Mouse (Mus musculus): ENCODE data around the gene Mamdc4. TPM values are rescaled to one million over a fixed set of nuclear protein-coding genes. Genes with fewer than 3 reads are reported as not detected.

Gene Mamdc4
- polyA plus RNA-seq, 1 experiment from 2014 or later: 1.7 TPM

GRCm38 (mm10) chr2:25580621-25581101 is 6.0 kb upstream of the Mamdc4 start:
- Histone ChIP-seq H3K36me3 (peaks cover 27% of the 10 kb centered on the region), H3K27ac (no peak overlapping the region), H3K4me3 (no peak overlapping the region), H3K9me3 (no peaks in the 10 kb centered on the region), H3K9ac (no peak overlapping the region), H3K4me1 (peaks cover 65% of the 10 kb centered on the region), H3K4me2 (replicated peaks) (peak overlapping the region; percentile 60), H3K27me3 (replicated peaks) (peaks cover 55% of the 10 kb centered on the region)
- ATAC-seq (ENCODE audit: low FRiP score, low read depth): no peak
- 52% methylated on average over 6 of the region's 6 CpGs for WGBS

DNA sequence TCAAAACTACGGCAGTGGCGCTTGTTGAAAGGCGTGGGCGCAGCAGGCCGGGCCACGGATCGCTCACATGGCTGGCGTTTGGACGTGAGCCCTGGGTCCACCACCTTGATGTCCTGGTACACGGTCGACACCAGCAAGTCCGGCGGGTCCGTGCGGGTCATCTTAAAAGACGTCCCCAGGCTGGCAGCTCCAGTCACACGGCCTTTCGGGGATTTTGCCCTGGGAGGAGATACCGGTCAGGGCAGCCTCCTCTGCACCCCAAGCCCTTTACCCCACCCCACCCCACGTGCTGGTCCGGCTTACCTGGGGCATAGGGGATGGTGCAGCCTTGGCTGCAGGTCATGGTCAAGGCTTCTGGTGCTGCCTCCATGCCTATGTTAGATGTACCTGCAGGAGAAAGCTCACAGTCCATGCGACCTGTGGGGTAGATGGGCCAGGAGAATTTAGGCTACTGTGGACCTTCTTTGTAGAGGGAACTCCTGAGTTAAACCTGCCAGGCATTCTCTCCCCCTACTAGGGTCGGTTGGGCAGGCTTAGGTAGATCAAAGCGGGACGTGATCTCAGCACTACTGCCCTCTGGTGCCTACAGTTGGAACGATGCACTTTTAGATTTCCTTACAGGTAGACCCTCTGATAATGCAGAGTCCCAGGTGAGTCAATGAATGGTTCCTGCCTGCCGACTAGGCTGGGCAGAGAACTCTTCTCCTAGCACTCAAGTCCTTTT is 5.3 kb upstream of the Mamdc4 start:
- Histone ChIP-seq H3K4me3 (peak overlapping the region; percentile 0; the same call in 1 of the 2 replicates), H3K4me1 (peaks cover 70% of the 10 kb centered on the region), H3K9me3 (no peaks in the 10 kb centered on the region), H3K27ac (no peak overlapping the region), H3K27me3 (replicated peaks) (peaks cover 59% of the 10 kb centered on the region), H3K9ac (no peak overlapping the region), H3K36me3 (peaks cover 20% of the 10 kb centered on the region), H3K4me2 (replicated peaks) (peak overlapping the region; percentile 37)
- ATAC-seq (ENCODE audit: low FRiP score, low read depth): no peak
- WGBS: 6% methylated on average over 27 of the region's 27 CpGs

- Histone ChIP-seq H3K9ac (no peak overlapping the region), H3K27me3 (replicated peaks) (peaks cover 59% of the 10 kb centered on the region), H3K9me3 (no peaks in the 10 kb centered on the region), H3K36me3 (peaks cover 12% of the 10 kb centered on the region), H3K4me2 (replicated peaks) (peak overlapping the region; percentile 50), H3K27ac (no peak overlapping the region), H3K4me1 (peaks cover 71% of the 10 kb centered on the region), H3K4me3 (peak overlapping the region; percentile 19)
- 6% methylated on average over 77 of the region's 77 CpGs for WGBS
- no peak for ATAC-seq (ENCODE audit: low FRiP score, low read depth)
These were observed 4.4 kb upstream of the Mamdc4 start for GRCm38 (mm10) chr2:25578796-25579736.

DNA sequence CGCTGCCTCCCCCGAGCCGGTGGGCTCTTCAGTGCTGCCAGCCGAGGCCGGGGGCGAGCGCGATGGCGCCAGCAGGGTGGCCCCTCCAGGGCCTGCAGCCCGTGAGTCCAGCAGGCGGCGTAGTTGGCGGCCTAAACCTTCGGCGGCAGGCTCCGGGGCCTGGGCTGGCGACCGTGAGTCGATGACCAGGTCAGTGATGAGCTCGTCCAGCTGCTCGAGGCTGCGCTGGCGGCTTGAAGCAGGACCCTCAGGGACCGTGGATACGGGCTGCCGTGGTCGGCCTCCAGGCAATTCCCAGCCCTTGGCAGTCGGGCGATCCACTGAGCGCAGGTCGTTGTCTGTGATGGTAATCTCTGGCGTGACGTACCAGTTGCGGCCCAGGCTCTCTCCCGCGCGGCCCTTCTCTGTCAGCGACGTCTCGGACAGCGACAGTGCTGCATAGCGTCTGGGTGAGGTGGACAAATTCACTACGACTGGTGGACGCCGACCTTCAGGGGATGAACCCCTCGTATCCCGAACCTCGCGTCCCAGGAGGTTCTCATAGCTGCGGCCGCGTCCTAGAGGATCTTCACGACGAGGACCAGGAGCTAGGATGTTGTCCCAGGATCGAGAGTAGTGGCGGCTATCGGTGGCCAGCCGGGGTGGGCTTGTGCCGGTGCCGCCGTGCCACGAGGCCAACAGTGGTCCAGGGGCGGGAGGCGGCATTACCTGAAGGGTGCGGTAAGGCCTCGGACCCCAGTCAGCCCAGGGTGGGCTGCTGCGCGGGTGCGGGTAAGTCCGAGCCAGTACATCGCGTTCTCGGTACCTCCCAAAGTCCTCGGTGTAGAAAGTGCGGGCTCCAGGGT is 3.5 kb upstream of the Mamdc4 start:
- H3K9ac ChIP-seq: peak overlapping the region; percentile 26; the same call in 1 of the 2 replicates
- no peak overlapping the region for H3K27ac ChIP-seq
- H3K9me3 ChIP-seq: no peaks in the 10 kb centered on the region
- H3K4me3 ChIP-seq: peak overlapping the region; percentile 19
- peaks cover 59% of the 10 kb centered on the region for H3K27me3 ChIP-seq (replicated peaks)
- H3K4me2 ChIP-seq (replicated peaks): peak overlapping the region; percentile 50
- peaks cover 73% of the 10 kb centered on the region for H3K4me1 ChIP-seq
- peaks cover 3% of the 10 kb centered on the region for H3K36me3 ChIP-seq
- no peak for ATAC-seq (ENCODE audit: low FRiP score, low read depth)
- 6% methylated on average over 75 of the region's 75 CpGs for WGBS

- no peak for ATAC-seq (ENCODE audit: low FRiP score, low read depth)
- H3K27ac ChIP-seq: no peak overlapping the region
- peaks cover 67% of the 10 kb centered on the region for H3K4me1 ChIP-seq
- peaks cover 59% of the 10 kb centered on the region for H3K27me3 ChIP-seq (replicated peaks)
- no peaks in the 10 kb centered on the region for H3K9me3 ChIP-seq
- peak overlapping the region; percentile 19 for H3K4me3 ChIP-seq
- 13% methylated on average over 92 of the region's 92 CpGs for WGBS
- H3K36me3 ChIP-seq: 0 out of 2 replicates have a peak, but pooled peaks cover 6% of the 10 kb centered on the region
- 0 out of 2 replicates have a peak overlapping the region, but pooled peaks have one; percentile 26 for H3K9ac ChIP-seq
- peak overlapping the region; percentile 50 for H3K4me2 ChIP-seq (replicated peaks)
These were observed 2.6 kb upstream of the Mamdc4 start for GRCm38 (mm10) chr2:25576965-25577891.

- Histone ChIP-seq H3K4me1 (peaks cover 57% of the 10 kb centered on the region), H3K36me3 (peaks cover 14% of the 10 kb centered on the region), H3K4me2 (replicated peaks) (peak overlapping the region; percentile 86), H3K9ac (0 out of 2 replicates have a peak overlapping the region, but pooled peaks have one; percentile 59), H3K27ac (no peak overlapping the region), H3K27me3 (replicated peaks) (peaks cover 59% of the 10 kb centered on the region), H3K9me3 (no peaks in the 10 kb centered on the region), H3K4me3 (no peak overlapping the region)
- WGBS: 74% methylated on average over 16 of the region's 16 CpGs
- no peak for ATAC-seq (ENCODE audit: low FRiP score, low read depth)
These were observed 1.6 kb upstream of the Mamdc4 start for GRCm38 (mm10) chr2:25576028-25576850.

DNA sequence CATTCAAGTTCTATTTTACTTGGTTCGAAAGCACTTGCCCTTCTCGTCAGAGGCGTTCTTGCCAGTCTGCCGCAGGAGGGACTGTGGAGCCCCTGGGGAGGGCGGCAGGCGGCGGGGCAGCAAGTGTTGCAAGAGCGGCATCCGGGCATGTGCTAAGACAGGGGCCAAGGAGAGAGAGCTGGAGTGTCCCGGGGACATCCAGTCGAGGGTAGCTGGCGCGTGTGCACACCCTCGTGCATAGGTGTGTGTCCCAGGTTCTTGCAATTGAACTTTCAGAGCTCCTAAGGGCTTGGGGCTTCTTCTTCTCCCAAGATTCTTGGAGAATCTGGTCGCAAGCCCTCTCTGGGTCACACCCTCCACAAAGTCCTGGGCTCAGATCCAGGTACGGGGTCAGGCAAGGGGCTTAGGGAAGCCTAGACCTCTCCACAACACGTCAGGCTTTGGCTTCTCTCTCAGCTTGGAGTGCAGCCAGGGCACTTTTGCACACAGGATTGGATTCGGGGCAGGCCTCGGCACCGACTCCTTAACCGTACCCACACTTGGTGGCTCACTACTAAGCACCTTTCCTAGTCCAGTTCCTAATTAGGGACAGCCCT is 885 bp upstream of the Mamdc4 start:
- Histone ChIP-seq H3K9me3 (no peaks in the 10 kb centered on the region), H3K4me1 (peaks cover 51% of the 10 kb centered on the region), H3K27ac (peak overlapping the region; percentile 57; the same call in 1 of the 2 replicates), H3K27me3 (replicated peaks) (peaks cover 52% of the 10 kb centered on the region), H3K9ac (peak overlapping the region; percentile 59), H3K36me3 (peaks cover 16% of the 10 kb centered on the region), H3K4me3 (peak overlapping the region; percentile 55), H3K4me2 (replicated peaks) (peak overlapping the region; percentile 86)
- peak; percentile 22; the same call in 1 of the 2 replicates for ATAC-seq (ENCODE audit: low FRiP score, low read depth)
- 18% methylated on average over 21 of the region's 21 CpGs for WGBS

DNA sequence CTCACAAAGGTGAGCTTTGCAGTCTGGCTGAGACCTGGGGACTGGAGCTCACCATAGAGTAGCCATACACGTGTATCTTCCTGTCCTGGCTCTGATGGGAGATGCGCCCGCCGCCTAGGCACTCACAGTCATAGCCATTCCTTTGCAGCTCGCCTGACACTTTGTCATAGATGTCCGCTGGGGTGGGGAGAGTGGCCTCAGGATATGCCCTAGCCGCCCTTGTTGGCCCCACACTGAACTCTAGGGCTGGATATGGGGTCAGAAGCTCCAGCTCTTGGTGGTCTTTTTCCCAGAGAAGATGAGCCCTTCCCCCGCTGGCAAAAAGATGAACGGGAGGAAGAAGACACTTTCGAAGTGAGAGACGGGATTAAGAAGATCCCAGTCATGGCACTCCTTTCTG is 509 bp downstream of the Mamdc4 start:
- H3K9me3 ChIP-seq: no peaks in the 10 kb centered on the region
- H3K4me1 ChIP-seq: peaks cover 41% of the 10 kb centered on the region
- no peak; the same call in 1 of the 2 replicates for ATAC-seq (ENCODE audit: low FRiP score, low read depth)
- H3K27ac ChIP-seq: no peak overlapping the region
- peaks cover 27% of the 10 kb centered on the region for H3K36me3 ChIP-seq
- peak overlapping the region; percentile 61 for H3K9ac ChIP-seq
- peaks cover 39% of the 10 kb centered on the region for H3K27me3 ChIP-seq (replicated peaks)
- 16% methylated on average over 11 of the region's 11 CpGs for WGBS
- peak overlapping the region; percentile 86 for H3K4me2 ChIP-seq (replicated peaks)
- H3K4me3 ChIP-seq: peak overlapping the region; percentile 55

- H3K9ac ChIP-seq: no peak overlapping the region
- H3K4me1 ChIP-seq: peaks cover 31% of the 10 kb centered on the region
- 90% methylated on average over 2 of the region's 2 CpGs for WGBS
- ATAC-seq (ENCODE audit: low FRiP score, low read depth): no peak
- no peak overlapping the region for H3K27ac ChIP-seq
- peaks cover 28% of the 10 kb centered on the region for H3K27me3 ChIP-seq (replicated peaks)
- H3K4me3 ChIP-seq: no peak overlapping the region
- H3K4me2 ChIP-seq (replicated peaks): peak overlapping the region; percentile 86
- H3K36me3 ChIP-seq: peaks cover 37% of the 10 kb centered on the region
- H3K9me3 ChIP-seq: no peaks in the 10 kb centered on the region
These were observed 1.6 kb downstream of the Mamdc4 start for GRCm38 (mm10) chr2:25573068-25573467.

GRCm38 (mm10) chr2:25571221-25571620 is 3.4 kb downstream of the Mamdc4 start:
- H3K27ac ChIP-seq: no peak overlapping the region
- H3K27me3 ChIP-seq (replicated peaks): peaks cover 9% of the 10 kb centered on the region
- no peak for ATAC-seq (ENCODE audit: low FRiP score, low read depth)
- H3K36me3 ChIP-seq: peaks cover 56% of the 10 kb centered on the region
- 91% methylated on average over 4 of the region's 4 CpGs for WGBS
- H3K4me1 ChIP-seq: peaks cover 21% of the 10 kb centered on the region
- H3K4me2 ChIP-seq (replicated peaks): no peak overlapping the region
- no peak overlapping the region for H3K4me3 ChIP-seq
- no peaks in the 10 kb centered on the region for H3K9me3 ChIP-seq
- H3K9ac ChIP-seq: no peak overlapping the region

All from neural tube, embryonic 12.5 days (tissue).